Mouse (Mus musculus) large intestine, adult 2 months (tissue): ENCODE measurements around the gene Itpkc. TPM values are rescaled to one million over a fixed set of nuclear protein-coding genes. Genes with fewer than 3 reads are reported as not detected.

Experiments used
- DNase-seq: peaks from one replicate; pipeline ENCODE4 v3.0.0-alpha.2; 2012; ENCODE audit warnings: low read depth, low spot score
- WGBS: fragments of 180-500 bp; shearing (Covaris S2); methylation state at CpG from one replicate; pipeline ENCODE4 v1.1.7; 2018; 5-methylcytosine and 5-hydroxymethylcytosine counted together
- polyA plus RNA-seq: library from polyadenylated mRNA; depleted of rRNA; stranded (reverse); fragments of >200 nt; gene quantifications from 2 replicates; pipeline ENCODE4 v1.2.3, GENCODE M21; 2012

Gene Itpkc
- polyA plus RNA-seq, 1 experiment = 27.3 TPM

DNA sequence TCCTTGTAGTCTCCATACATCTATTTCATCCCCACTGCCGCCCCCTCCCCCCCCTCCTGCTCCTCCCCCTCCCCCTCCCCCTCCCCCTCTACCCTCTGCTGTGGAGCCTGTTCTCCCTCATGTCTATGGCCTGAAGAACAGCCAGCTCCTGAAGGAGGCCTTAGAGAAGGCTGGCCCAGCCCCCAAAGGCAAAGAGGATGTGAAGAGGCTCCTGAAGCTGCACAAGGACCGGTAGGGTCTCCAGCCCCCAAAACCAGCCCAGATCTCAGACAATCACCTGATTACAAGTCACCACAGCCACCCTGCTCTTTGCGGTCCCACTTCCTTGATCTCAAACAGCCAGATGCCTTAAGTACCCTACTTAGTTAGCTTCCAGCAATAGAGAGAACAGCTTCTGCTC lies 31.3 kb downstream of the Itpkc start:
- 85% methylated on average over 3 of the region's 3 CpGs for WGBS
- DNase-seq = no peak

DNA sequence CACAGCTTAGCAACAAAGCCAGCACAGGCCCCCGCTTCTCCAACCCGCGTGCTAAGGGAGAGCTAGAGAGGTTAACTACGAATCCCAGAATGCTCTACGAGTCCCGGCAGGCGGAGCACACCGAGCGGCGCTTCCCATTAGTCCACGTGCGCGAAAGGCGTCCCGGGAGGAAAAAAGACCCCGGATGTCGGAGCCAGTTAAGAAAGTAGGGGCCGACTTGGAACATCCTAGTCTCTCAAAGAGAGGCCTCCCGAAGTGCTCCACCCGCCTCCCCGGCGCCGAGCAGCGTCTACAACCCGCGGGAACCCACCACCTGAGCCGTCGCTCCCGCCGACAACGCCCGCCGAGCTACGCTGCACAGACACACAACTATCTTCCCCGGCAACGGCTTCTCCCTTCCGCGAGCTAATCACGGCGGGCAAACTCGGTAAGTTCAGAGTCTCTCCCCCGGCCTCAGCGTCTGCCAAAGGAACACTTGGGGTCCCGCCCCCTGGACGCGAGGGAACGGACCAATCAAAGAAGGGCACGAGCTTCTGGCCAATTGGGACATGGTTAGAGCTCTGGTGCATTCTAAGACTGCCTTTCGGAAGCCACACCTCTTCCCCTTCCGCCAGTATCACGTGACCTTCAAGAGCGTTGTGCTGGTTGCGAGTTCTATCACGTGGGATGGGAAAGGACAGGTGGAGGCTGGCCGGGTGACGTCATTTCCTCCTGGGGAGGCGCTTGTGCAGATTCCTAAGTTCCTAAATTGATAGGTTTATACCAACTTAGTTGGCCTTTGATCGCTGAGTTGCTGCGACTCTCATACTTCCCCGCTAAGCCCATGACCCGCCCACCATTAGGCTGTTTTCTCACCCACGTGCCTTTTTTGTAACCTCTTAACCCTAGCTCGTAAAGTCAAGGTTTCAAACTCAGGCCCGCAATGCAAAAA lies 32.5 kb downstream of the Itpkc start, which contains the start of the genes BC024978 and Snrpa:
Gene BC024978, plus strand, starts transcription at position 101 of the 931 bp plus-strand sequence.
Gene Snrpa, minus strand, starts transcription at position 591 of the 931 bp plus-strand sequence.
- DNase-seq = peak; percentile 100
- under 1% methylated on average over 64 of the region's 64 CpGs for WGBS

DNA sequence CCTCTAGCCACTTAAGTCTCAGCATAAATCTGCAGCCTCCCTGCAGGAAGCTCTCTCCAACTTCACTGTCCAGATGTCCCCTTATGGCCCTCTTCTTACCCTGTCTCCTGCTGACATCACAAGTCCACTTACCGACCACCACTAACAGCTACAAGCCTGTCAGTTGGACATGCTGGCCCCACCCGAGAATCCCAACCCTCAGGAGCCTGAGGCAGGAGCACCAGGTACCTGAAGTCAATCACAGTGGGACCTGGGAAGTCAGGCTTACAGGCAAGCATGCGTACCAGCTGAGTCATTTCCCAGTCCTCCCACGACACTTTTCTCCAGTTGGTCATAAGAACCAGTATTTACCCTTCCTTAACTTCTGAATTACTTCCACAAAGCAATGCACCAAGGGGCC lies 34.7 kb downstream of the Itpkc start:
- DNase-seq = no peak
- WGBS = 59% methylated on average over 4 of the region's 4 CpGs

DNA sequence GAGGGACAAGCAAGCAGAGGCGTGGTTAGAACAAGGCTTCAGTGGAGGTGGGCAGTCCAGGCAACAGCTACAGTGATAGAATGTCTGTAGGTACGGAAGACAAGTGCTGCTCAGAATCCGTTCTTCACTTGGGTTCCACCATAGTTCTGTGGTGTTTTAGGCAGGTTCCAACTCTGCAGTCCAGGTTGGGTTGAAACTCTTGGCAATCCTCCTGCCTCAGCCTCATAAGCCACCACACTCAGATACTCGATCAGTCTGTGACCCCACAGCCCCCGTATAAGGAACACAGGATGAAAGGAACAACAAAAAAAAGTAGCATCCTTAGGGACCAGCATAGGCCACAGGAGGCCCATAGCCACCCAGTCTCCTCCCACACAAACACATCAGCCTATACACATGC lies 36.0 kb downstream of the Itpkc start:
- 93% methylated on average over 5 of the region's 5 CpGs for WGBS
- no peak for DNase-seq

DNA sequence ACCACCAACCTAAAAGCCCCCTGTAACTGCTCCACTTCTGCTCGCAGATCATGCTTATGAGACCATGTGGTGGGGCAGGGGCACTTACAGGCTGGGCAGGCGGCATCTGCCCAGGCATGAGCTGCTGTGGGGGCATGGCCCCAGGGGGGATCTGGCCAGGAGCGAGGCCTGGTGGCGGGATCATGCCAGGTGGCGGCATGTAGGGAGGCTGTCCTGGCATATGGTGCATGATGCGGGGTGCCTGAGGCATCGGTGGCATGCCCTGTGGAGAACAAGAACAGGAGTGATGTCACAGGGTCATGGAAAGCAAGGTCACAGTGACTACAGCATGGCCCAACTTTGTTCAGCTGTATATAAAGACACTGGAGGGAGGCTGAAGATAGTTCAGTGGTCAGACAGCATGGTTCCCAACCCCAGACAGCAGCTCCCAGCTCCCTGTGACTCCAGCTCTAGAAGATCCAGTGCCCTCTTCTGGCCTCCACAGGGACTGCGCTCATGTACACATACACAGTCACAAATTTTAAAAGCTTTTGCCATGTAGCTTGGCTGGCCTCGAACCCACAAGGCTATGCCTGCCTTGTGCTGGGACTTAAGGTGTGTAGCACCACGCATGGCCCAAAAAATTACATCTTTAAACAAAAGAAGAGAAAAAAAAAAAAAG lies 39.1 kb downstream of the Itpkc start:
- 97% methylated on average over 10 of the region's 10 CpGs for WGBS
- no peak for DNase-seq

DNA sequence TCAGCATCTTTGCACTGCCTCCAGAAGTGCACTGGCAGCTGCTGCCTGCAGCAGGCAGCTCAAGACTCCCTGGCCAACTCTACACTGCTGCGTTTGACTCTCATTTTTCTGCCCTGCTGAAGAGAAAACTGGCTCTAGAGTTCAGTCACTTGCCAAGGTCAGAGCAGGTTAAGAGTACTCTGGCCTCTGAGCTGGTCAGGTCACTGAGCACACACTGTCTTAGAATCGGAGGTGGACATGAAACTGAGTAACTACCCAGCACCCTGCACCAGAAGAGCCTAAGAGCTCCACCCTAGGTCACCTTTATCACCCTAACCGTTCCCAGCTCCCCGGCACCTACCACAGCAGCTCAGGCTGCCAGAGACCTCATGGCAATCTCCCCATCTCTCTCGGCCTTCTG lies 42.5 kb downstream of the Itpkc start:
- DNase-seq = no peak
- WGBS = 85% methylated on average over 5 of the region's 5 CpGs

- WGBS = 69% methylated on average over 3 of the region's 3 CpGs
- no peak for DNase-seq
Observed at GRCm38 (mm10) chr7:27184964-27185363, 43.5 kb downstream of the Itpkc start.

DNA sequence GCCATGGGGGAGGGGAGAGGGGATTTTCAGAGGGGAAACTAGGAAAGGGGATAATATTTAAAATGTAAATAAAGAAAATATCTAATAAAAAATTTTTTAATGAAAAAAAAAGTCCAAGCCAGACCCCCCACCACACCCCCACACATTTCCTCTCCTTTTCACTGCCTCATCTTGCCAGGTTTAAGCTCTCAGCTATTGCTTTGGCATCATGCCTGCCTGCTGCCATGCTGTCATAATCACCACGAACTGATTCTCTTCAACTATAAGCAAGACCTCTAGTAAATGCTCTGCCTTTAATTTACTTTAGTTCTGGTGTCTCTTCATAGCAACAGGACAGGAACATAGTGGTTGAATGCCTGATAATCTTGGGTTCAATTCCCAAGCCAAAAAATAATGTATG lies 46.0 kb downstream of the Itpkc start:
- WGBS = 29% methylated on average over 1 of the region's 1 CpGs

GRCm38 (mm10) chr7:27180837-27181695 lies 47.4 kb downstream of the Itpkc start, which contains the start of the genes Gm21983 and Mia:
Gene Gm21983 (minus strand): TSS chr7:27181086.
Gene Mia (minus strand): TSS chr7:27181157.
- 41% methylated on average over 14 of the region's 14 CpGs for WGBS
- DNase-seq = no peak

More for the DNA sequence above, 46.0 kb downstream of the Itpkc start:
- no peak for DNase-seq

DNA sequence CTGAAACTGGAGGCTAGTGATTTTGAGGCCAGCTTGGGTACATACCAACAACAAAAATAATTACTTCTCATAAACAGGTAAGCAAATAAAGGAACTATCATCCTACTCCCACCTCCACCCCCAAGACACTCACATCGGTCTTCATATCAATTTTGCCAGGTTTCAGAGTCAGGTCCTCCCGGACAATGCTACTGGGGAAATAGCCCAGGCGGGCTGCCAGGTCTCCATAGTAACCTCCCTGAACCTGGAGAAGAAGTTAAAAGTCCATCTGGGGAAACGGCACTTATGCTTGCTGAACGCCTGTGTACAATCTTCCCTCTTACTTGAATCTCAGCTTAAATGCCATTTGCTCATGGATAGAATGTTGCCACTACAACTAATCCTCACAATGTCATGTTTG lies 48.4 kb downstream of the Itpkc start:
- DNase-seq = no peak
- 20% methylated on average over 5 of the region's 5 CpGs for WGBS

DNA sequence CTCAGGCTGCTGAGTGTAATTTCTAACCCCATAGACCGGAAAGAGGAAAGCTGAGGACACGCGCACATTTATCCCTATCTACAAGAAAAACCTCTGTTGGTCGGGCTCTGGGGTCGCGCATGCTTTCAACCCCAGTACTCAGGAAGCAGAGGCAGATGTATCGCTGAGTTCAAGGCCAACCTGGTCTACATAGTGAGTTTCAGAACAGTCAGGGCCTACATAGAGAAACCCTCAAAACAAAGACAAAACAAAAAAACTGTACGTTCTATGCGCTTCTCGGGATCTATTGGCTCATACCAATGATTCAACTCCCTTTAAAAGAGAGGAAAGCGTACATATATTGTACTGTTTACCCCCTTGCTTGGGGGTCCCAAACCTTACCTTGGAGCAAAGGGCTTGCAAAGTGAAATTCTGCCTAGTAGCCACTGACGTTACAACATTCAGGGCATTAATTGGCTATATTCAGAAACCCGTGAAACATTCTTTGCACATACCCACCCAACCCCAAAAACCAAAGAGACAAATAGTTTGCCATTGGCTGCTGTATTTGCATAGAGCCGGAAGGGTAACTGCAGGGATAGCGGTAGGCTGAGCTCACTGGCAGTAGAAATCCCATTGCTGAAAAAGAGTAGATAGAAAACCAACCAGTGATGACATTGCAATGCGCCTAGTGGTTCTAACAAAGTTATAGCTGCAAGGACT lies 49.1 kb downstream of the Itpkc start:
- no peak for DNase-seq
- 31% methylated on average over 16 of the region's 16 CpGs for WGBS

GRCm38 (mm10) chr7:27178324-27179216 lies 49.9 kb downstream of the Itpkc start, which contains the start of gene Rab4b:
Gene Rab4b (minus strand): TSS chr7:27178896.
- WGBS = under 1% methylated on average over 53 of the region's 53 CpGs
- peak; percentile 98 for DNase-seq

GRCm38 (mm10) chr7:27177942-27178323 lies 50.5 kb downstream of the Itpkc start:
- no peak for DNase-seq
- WGBS = 15% methylated on average over 4 of the region's 4 CpGs

GRCm38 (mm10) chr7:27174896-27175295 lies 53.6 kb downstream of the Itpkc start:
- no peak for DNase-seq

DNA sequence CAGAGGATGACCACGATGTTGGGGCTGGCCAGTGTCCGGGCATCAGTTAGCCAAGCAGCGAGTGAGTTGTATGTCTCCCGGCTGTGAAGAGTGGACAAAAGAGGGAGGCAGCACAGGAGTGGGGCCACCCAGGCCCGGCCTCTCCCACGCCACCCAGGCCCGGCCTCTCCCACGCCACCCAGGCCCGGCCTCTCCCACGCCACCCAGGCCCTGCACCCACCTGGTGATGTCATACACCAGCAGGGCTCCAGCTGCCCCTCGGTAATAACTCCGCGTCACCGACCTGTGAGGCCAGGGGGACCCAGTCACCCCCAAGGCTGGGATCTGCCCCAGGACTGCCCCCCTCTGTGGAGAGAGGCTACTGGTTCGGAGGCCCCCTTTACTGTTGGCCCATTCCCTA lies 54.0 kb downstream of the Itpkc start:
- DNase-seq = no peak
- 92% methylated on average over 15 of the region's 15 CpGs for WGBS

More at GRCm38 (mm10) chr7:27174896-27175295, 53.6 kb downstream of the Itpkc start:
- WGBS = 86% methylated on average over 7 of the region's 7 CpGs

DNA sequence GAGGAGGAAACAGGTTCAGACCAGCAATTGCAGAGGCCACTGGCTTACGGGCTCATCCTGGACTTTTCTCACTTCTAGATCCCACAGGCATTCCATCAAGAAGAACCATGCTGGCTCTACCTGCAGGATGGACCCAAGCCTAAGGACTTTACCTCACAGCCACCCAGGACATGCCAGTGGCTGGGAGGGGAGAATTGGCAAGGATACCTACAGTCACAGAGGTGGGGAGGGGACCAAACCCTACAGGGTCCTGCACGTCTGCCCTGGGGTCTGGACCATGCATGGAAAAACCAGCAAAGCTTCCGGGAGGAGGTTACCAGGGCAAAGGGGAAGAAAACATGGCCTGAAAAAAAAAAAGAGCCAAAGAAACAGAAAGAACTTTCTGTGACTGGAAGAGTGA lies 57.5 kb downstream of the Itpkc start:
- 88% methylated on average over 3 of the region's 3 CpGs for WGBS
- DNase-seq = no peak

DNA sequence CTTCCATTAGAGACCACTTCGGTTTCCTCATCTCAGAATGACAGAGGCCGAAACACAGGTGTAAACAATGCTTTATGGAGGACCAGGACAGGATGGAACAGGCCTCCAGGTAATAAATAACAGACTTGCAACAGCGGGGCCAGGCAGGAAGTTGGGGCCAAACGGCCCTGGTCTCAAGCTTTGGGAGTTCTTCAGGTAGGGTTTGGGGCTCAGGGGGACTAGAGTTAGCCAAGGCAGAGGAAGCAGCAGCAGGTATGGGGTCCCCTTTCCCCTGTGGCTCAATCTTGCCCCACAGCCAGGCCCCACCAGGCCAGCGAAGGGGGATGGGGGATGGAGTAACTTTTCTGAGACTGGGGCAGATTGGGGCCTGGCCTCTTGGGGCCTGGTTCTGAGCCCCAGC lies 60.1 kb downstream of the Itpkc start:
- no peak for DNase-seq
- WGBS = 68% methylated on average over 5 of the region's 5 CpGs

- WGBS = 69% methylated on average over 11 of the region's 11 CpGs
- DNase-seq = no peak
Observed at GRCm38 (mm10) chr7:27167475-27168094, 60.9 kb downstream of the Itpkc start.
